Mouse (Mus musculus): ENCODE measurements around the gene Capns1.
A peak's percentile ranks its signal among the peaks of the same experiment; 100 is the strongest.

GRCm38 (mm10) chr7:30232631-30233148 is 34.1 kb upstream of the Capns1 start:
- TF ChIP-seq POLR2A (IDR thresholded peaks at IDR 0.05; ENCODE audit: insufficient read length, low read depth): no peak
- TF ChIP-seq POLR2AphosphoS2 (IDR thresholded peaks at IDR 0.05; ENCODE audit: insufficient read length, low read depth): no peak
- TF ChIP-seq USF1 (IDR thresholded peaks at IDR 0.05; ENCODE audit: low read depth): no peak
- no peak for TF ChIP-seq TCF3 (IDR thresholded peaks at IDR 0.05; ENCODE audit: insufficient read length, low read depth)
- no peak for TF ChIP-seq E2F4 (IDR thresholded peaks at IDR 0.05; ENCODE audit: insufficient read depth)
- TF ChIP-seq CEBPB (IDR thresholded peaks at IDR 0.05; ENCODE audit: insufficient read depth, poor library complexity, severe bottlenecking): no peak
- TF ChIP-seq MYOG (IDR thresholded peaks at IDR 0.05; ENCODE audit: control insufficient read depth in 1 of 3, insufficient read depth in 1 of 3, insufficient read length in 2 of 3, low read depth in 2 of 3): peak in 2 of 3 experiments; percentile 2 to 56
- no peak for TF ChIP-seq TCF12 (IDR thresholded peaks at IDR 0.05; ENCODE audit: insufficient read depth, poor library complexity, severe bottlenecking)
- TF ChIP-seq MYOD1 (IDR thresholded peaks at IDR 0.05; ENCODE audit: control insufficient read depth in 1 of 3, insufficient read length in 2 of 3, low read depth in 2 of 3): peak in 2 of 3 experiments; percentile 37 to 46
- no peak for TF ChIP-seq MAX (IDR thresholded peaks at IDR 0.05; ENCODE audit: low read depth)
- no peak for TF ChIP-seq REST (IDR thresholded peaks at IDR 0.05; ENCODE audit: insufficient read depth, insufficient read length)
- TF ChIP-seq SRF (IDR thresholded peaks at IDR 0.05; ENCODE audit: control insufficient read depth, insufficient read length, low read depth): no peak
